Mouse (Mus musculus) MN1 (cell line): ENCODE data around the gene Blm.

Source experiments
- DNase-seq: peaks from one replicate; pipeline ENCODE4 v3.0.0-alpha.2; 2016; ENCODE audit warnings: low spot score

Blm gene

DNA sequence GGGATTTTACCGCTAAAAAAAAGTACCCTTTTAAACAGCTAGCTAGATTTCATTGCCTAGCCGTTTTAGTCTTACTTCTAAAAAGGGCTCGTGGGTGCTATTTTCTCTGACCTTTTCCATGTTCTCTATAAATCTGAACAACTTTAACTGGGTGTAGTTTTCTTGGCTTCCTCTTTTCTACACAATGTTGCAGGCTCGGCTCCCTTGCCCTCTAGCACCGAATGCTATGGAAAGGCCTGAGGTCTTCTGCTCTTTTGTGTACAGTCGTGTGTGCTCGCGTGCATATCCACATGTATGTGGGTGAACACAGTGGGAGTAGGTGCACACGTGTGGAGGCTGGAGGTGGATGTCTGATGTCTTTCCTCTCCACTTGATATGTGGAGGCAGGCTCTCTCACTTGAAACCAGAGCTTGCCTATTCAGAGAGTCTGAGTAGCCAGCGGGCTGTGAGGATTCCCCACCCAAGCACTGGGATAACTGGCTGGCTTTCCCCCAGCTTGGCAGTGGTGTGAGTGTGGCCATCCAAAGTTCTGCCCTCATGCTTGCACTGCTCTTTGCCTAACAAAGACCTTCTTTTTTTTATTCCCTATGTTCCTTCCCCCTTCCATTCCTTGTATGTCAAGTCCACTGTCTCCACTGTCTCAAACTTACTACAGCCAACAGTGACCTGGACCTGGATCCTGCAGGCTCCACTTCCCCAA is 95.0 kb downstream of the Blm start:
- DNase-seq, result no peak

DNA sequence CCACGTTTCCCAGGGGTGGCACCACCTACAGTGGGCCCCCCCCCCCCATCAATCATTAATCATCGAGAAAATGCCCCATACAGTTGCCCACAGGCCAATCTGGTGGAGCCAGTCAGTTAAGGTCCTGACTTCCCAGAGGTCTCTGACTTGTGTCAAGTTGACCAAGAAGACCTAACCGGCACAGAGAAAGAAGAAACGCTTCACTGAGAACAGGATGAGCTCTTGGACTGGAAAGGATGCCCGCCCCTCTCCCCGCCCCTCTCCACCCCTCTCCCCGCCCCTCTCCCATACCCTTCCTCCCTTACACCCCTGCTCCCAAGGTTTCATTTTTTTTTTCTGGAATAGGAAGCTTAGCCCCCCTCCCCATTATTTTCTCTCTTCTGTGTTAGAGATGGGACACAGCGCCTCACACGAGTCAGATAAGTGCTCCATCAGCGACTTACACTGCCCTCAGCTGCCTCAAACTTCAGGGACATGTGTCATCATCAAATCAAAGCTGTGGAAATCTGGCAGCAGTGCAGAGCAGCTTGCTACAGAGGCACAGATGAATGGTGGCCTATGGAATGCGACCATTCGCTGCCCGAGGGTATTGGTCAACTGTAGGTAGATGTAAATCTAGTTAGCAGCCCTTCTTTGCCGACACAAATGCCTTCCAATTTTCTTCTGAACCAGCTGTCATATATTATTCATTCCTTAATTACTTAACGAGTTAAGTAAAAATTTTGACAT is 95.7 kb downstream of the Blm start:
- no peak for DNase-seq

DNA sequence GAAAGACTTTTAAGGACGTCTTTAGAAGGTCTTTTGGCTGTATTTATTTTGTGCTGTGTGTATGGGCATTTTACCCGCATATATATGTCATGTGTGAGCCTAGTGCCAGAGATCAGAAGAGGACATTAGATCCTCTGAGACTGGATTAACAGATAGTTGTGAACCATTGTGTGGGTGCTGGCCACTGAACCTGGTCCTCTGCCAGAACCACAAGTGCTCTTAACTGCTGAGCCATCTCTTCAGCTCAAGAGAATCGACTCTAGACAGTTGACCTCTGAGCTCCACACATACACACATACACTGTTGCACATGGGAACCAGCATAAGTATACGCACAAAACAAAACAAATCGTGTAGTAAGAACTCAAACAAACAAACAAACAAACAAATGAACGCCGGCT is 98.3 kb downstream of the Blm start:
- no peak for DNase-seq

- DNase-seq, result peak; percentile 34
Measured at GRCm38 (mm10) chr7:80435594-80435993, 99.3 kb downstream of the Blm start.

- DNase-seq, result no peak
Measured at GRCm38 (mm10) chr7:80429661-80430060, 105.3 kb downstream of the Blm start.

DNA sequence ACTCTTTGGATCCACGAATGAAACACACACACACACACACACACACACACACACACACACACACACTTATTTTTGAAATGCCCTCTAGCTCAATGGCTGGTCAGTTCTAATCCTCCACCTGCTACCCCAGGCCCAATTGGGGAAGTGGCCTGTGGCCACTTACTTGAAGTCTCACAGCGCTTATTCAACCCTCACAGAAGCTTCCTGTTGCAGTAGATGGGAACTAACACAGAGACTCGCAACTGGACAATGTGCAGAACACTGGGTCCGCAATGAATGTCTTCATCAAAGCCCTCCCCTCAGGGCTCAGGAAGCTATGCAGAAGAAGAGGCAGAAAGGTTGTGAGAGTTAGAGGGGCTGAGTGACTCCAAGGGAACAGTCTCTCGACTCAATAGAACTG is 107.2 kb downstream of the Blm start:
- no peak for DNase-seq

DNA sequence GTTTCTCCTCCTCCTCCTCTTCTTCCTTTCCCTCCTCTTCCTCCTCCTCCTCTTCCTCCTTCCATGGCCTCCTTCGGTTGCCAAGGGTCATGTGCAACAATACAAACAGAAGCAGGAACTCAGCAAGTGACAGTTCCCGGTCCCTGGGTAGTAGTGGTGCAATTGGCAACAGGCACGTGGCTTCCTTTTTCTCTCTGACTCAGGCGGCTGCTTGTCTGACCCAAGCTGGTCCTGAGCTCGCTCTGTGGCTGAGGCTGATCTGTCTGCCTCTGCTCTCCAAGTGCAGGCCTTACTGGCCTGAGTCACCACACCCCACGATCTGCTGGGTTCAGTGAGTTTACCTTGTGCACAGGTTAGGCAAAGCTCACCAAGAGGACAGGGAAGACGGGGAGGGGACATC is 108.6 kb downstream of the Blm start:
- DNase-seq, result no peak

- DNase-seq, result no peak
Measured at GRCm38 (mm10) chr7:80424722-80425121, 110.2 kb downstream of the Blm start.

DNA sequence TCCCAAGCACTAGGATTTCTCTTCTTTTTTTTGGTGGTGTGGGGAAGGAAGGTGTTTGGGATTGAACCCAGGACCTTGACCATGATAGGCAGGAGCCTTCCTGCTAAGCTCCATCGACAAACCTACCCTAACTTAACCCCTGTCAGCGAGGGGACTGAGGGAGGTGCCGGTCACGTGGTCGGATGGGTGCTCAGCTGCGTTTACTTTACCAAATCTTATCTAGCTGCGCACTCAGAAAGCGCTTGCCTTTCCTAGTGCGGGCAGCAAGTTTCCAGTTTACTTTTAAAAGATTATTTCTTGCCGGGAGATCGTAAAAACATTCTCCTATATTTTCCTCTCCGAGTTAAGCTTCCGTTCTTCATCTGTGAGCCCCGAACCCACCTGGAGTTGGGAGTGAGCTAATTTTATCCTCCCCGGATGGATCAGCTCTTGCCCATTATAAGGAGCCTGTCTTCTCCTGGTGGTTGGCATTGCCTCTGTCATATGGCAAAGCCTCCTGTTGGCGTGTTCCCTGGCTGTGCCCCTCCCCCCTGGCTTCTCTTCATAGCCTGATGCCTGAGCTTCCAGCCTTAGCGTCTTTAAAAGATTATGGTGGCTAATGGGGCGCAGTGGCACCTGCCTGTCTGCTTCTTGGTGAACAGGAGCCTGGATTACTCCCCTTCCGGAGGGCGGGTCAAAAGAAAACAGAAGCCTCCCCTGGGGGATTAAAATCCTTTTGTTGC is 112.0 kb downstream of the Blm start:
- DNase-seq, result no peak

DNA sequence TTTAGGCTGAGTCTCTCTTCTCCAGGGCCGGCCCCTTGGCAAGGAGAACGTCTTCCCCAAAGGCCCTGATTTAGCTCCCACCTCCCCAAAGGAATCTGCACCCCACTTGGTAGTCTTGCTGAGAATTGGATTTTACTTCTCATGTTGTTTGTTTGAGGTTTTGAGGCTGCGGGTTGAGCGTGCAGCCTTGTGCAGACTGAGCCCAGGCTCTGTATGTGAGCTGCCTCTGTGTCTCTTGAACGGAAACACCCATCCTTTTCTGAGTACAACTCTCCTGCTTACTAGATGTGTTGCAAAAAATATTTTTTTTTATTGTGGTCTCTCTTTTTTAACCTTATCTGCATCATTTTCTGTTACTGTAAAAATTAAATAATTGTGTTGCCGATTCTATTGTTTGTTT is 113.3 kb downstream of the Blm start:
- no peak for DNase-seq

- no peak for DNase-seq
Measured at GRCm38 (mm10) chr7:80420586-80420985, 114.3 kb downstream of the Blm start.

DNA sequence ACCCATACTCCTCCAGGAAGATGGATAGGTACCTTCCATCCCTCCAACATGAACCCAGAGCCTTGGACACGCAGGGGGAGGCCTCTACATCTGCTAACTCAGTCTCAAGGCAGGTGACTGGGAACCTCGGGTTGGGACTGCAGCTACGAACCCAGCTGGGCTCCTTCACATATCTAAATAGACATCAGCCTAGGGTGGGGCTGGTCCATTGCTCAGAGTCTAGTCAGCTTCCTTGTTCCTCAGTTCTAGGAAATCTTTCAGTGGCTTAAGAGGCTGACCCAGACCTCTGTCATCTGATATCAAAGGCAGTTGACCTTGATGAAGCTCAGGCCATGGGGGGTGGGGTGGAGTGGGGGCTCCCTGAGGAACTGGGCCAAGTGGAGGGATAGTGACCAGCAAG is 115.6 kb downstream of the Blm start:
- DNase-seq, result no peak

- DNase-seq, result no peak
Measured at GRCm38 (mm10) chr7:80418036-80418435, 116.9 kb downstream of the Blm start.

DNA sequence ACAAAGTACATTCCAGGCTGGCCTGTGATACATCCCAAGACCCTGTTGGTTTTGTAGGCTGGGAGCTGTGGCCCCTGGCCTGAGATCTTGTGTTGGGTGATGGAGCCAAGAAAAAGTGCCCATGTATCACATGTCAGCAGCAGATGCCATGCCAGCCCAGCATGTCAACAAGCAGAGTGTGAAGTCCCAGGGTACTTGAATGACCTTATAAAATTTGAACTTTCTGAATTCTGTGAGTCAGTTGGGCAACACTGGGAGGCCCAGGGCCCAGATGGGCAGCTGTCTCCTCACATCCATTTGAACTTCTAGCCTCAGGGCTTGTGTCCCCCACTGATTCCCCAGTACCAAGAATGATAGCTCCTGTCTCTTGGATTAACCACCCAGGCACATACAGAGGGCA is 117.3 kb downstream of the Blm start:
- DNase-seq, result no peak

- DNase-seq, result no peak
Measured at GRCm38 (mm10) chr7:80416969-80417368, 118.0 kb downstream of the Blm start.

DNA sequence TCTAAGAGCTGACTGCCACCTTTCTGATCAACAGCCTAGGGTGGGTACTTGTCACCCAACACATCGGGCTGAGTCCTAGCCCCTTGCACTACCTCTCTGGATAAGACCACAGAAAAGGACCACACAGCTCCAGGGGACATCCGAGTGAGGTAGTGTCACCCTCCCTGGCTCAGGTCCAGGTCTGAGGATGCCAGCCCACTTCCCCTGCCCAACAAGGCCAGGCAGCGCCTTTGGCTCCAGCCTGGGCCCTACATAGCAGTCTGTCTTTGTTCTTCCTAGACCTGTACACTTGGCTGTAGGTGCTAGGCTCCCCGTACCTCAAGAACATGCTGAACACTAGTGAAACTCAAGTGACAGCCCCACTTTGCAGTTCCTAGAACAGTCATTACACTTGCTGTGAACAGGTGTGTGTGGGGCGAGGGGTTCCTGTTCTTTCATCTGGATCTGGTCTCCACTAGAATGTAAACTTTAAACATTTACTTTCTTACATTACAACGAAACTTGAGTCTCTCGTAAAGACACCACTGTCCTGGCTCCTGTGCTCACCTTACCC is 120.5 kb downstream of the Blm start:
- no peak for DNase-seq

GRCm38 (mm10) chr7:80413512-80414302 is 121.2 kb downstream of the Blm start:
- no peak for DNase-seq

DNA sequence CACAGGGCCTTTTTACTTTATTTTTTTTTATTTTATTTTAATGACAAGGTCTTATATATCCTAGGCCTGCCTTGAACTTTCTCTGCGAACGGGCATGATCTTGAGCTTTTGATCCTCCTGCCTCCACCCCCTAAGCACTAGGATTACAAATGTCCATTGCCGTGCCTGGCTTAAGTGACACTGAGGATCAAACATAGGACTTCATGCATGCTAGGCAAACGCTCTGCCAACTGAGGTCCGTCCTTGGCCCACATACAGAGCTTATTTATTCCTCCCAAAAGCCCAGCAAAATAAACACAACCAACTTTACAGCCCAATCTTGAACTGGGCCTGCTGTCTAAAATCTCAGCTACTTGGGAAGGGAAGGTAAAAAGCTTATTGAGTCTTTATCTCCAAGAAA is 122.1 kb downstream of the Blm start:
- no peak for DNase-seq

- no peak for DNase-seq
Measured at GRCm38 (mm10) chr7:80412279-80412678, 122.6 kb downstream of the Blm start.

DNA sequence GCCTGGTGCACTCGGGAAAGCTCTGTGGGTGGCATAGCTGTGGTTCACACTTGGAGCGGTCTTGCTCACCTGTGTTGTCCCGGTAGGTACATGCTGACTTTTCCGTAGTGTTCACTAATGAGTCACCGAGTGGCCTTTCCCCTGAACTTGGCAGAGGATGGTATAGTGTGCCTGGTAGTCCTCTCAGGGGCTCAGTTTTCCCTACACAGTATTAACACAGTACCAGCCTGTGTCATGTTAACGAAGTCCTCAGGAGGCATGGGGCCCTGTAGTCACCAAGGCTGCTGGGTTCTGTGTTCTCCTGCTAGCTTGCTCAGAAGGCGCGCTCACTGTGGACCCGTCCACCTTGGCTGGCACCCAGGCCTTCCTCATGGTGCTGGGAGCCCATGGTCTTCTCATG is 124.5 kb downstream of the Blm start:
- no peak for DNase-seq

GRCm38 (mm10) chr7:80407712-80408111 is 127.2 kb downstream of the Blm start:
- no peak for DNase-seq

GRCm38 (mm10) chr7:80406186-80406585 is 128.7 kb downstream of the Blm start:
- no peak for DNase-seq
